ENCODE assay signal across 8 mouse cellular contexts in genomic region chr5:134500062-134500461, GRCm38 (mm10). TPM values are rescaled to one million over a fixed set of nuclear protein-coding genes. Genes with fewer than 3 reads are reported as not detected.
DNase-seq lines count a peak whose midpoint lies in the region; ATAC-seq lines count a peak whose summit lies in the region.

No protein-coding gene starts in this region.

- DNase-seq in heart, adult 18-20 months = peak; percentile 51 to 70
- DNase-seq in heart, postnatal 25 days (ENCODE audit: low spot score) = no peak
- peak; percentile 65 to 67 for DNase-seq in B cell, adult 2 months
- peak; percentile 90 for DNase-seq in ZHBTc4 (ENCODE audit: low read depth, low spot score)
- peak; percentile 62 to 67 for DNase-seq in cerebellum, postnatal 36 days
- DNase-seq in kidney, postnatal 10 days = peak; percentile 76
- DNase-seq in testis, postnatal 14 days (ENCODE audit: low spot score) = peak; percentile 43

- ATAC-seq in megakaryocyte, adult 5-6 weeks (ENCODE audit: poor library complexity, severe bottlenecking) = peak; percentile 93

- intact Hi-C loops in heart, postnatal 25 days (cut with DNase I) = no loop called here

RNA-seq across cellular contexts. Expression of gene Gtf2ird1, which starts 43.5 kb away (rescaled TPM):
- 10 to 100 TPM; 18.2 to 20.5 TPM for total RNA-seq in heart, adult 18-20 months (2021)
- 10 to 100 TPM; 18.2 to 26.3 TPM for total RNA-seq in heart, postnatal 25 days (2021)
- total RNA-seq in megakaryocyte, adult 5-6 weeks (2015) = 4.9 and 5.7 TPM in 2 replicates
- total RNA-seq in megakaryocyte, adult 5-6 weeks (2017) = 4.4 and 8.7 TPM in 2 replicates

RNA-seq across cellular contexts. Expression of gene Clip2, which starts 52.2 kb away (rescaled TPM):
- 1 to 10 TPM; 5.8 TPM for total RNA-seq in heart, adult 18-20 months (2021)
- 1 to 10 TPM; 6.9 to 7.9 TPM for total RNA-seq in heart, postnatal 25 days (2021)
- total RNA-seq in megakaryocyte, adult 5-6 weeks (2015) = 1.8 and 1.9 TPM in 2 replicates
- total RNA-seq in megakaryocyte, adult 5-6 weeks (2017) = 3.7 and 6.7 TPM in 2 replicates

RNA-seq across cellular contexts. Expression of gene Syna, which starts 59.9 kb away (rescaled TPM):
- not detected for total RNA-seq in heart, adult 18-20 months (2021)
- total RNA-seq in heart, postnatal 25 days (2021) = not detected
- total RNA-seq in megakaryocyte, adult 5-6 weeks (2015) = not detected in 2 replicates
- total RNA-seq in megakaryocyte, adult 5-6 weeks (2017) = not detected in 2 replicates
